Mouse (Mus musculus): ENCODE measurements at regions not wholly inside any gene's neighbourhood (a gene's known extent, or its start where the extent isn't known, plus 50 kb on each side); places are given as distances from the start of the nearest gene placed in this dataset.
"Not testable (repeated sequence)": the region's sequence is repeated elsewhere in the genome, so short reads cannot be mapped to it uniquely, and the experiment has no call there.

DNA sequence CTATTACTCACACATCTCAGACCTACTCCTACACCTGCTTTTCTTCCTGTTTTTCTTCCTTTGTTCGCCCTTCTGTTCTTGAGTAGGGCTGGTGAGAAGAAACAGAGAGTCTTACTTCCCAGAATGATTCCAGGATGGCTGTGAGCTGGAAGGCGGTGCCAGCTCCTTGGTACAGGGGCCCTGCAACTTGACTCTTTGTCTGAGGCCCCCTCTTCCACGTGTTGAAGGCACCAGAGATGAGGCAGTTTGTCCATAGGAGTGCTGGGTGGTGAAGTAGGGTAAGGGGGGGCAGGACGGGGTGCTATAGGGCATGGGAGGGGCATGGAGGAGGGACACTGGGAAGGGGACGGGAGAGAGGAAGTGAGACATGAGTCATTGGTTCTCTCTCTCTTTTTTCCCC lies 60.8 kb downstream of the Dmrta2 start:
- no peak for DNase-seq (ENCODE audit: low spot score in 2 of 2)

DNA sequence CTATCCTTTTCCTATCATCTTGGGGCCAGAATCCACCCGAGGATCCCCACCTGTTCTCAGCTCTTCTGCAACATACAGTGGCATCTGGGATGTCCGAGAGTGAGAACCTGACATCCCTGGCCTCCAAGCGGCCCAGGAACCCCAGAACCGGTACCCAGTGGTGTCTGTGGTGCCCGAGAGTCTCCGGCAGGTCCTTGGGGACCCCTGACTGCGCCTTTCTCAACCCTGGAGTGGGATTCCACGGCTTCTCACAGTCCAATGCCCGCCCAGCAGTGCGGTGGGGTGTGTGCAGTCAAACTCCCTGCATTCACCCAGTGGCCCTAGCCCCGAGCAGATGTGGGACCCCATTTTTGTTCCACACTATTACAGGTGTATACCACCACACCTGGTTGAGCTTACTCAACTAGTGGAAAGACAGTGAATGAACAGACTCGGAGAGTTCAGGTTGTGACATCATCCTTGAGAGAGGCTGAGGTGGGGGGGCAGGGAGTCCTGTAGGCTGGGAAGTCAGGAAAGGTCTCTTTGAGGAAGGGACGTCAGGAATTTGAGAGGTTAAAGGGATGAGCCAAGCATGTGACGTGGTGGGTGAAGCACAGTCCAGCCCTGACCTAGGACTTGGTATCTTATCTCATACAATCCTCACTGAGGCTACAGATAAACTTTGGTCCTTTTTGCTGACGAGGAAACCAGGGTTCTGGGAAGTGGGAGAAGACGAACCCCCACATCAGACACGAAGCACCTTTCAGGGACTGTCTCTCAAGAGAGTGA lies 67.2 kb downstream of the Dmrta2 start:
- no peak for DNase-seq (ENCODE audit: low spot score in 2 of 2)

DNA sequence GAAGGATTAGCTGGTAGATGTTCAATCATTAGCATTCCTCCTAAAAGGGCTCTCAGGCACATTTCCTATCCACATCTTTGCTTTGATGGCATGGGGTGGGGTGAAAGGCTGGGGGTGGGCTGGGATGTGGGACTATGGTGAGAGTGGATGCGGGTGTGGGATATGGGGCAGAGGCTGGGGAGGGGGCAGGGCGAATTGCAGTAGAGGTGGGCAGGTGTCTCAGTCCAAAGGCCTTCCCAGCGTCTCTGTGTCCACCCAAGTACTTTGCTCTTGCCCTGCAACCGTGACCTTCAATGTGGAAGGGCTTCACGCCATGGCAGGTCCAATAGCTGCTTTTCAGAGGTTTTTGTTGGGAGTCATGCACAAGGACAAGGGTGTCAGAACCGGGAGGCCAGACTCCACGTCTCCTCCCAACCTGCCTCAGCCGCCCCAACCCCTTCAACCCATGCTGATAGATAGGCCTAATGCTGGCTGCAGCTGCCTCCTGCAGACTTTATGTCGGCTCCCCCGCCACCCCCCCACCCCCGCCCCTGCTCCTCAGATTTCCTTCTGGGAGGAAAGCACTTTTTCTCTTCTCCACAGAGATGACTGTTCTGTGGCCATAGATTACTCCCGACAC lies 67.9 kb downstream of the Dmrta2 start:
- no peak for DNase-seq (ENCODE audit: low spot score in 2 of 2)

DNA sequence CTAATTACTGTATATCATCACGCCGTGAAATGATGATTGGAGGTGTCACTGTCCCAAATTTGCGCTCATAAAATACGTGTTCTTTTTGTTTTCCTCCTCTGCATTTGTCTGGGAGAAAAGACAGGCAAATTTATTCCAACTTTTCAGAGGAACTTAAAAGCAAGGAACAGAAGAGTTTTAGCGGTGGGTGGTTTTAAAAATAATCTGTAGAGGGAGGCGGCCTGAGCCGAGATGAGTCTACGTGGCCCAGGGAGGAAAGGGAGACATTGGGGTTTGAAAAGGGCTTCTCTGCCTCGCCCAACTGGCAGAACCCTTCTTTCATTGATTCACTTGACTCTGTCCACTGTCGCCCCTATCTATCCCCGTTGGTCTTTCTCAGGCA lies 68.4 kb downstream of the Dmrta2 start:
- DNase-seq (ENCODE audit: low spot score in 2 of 2) = no peak

DNA sequence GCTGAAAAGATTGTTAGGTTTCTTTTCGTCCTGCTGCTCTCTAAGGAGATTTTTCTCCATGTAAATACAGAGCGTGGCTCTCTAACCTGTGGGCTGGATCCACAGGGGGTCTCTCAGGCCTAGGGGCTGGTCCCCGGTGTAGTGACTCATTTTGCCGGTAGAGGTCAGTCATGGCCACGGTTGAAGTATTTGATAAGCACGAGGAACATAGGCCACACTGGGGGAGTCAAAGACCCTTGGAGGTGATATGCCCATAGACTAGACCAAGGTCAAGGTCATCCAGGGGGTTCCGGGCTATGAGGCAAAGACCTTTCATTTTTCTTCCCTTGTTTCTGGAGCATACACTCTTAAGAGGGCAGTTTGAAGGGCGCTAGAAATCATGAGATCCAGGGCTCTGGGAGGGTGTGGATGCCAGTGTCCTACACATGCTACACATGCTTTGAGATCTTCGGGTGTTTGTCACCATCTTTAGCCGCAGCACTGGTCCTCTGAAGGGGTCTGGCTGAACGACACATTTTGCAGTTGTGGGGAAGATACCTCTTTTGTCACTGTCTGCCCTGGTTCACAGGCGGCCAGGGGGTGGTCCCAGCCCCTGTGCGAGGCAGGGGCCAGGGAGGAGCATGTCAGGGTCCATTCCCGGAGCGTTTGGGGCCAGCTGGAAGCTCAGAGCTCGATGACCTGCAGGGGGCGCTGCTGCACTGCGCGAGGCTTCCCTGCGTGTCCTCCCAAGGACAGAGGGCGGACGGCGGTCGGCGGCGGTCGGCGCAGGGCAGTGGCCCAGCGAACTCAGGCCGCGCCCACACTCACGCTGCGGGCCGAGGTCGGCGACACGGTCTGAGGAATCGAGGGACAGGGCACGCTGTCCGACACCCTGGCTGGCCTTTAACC lies 72.8 kb downstream of the Dmrta2 start:
- DNase-seq (ENCODE audit: low spot score in 2 of 2) = peak; percentile 87 to 89

DNA sequence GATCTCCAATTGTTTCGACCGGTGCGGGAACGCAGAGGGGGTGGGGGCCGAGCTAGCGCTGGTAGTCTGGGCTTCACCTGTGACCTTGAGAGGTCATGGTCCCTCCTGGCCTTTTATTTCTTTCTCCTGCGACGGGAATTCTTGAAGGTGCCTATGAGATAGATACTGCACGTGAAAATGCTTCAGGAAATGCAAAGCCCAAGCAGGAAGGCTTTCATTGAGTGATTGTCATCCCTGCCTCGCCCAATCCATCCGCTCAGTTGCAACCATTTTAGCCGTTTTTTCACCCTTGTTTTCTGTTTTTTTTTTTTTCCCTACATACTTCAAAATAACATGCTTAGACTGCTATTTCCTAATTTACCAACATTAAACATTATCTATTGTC lies 73.4 kb downstream of the Dmrta2 start:
- no peak for DNase-seq (ENCODE audit: low spot score in 2 of 2)

DNA sequence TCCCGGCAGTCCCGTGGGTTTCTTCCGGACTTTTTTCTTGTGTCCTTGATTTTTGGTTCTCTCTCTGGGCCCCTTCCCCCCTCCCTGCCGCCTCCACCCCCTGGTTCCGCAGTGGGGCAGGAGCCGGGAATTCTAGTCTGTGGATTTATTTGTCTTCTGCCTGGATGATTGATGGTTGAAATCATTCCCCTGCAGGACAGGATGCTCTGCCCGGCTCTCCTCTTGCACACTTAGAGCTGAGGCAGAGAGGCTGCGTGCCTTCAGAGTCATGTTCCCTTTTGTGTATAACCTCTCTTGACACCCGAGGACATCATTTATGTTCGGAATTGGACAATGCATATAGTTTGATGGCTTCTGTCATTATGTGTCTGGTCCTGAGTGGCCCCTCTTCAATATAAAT lies 74.0 kb downstream of the Dmrta2 start:
- DNase-seq (ENCODE audit: low spot score in 2 of 2) = no peak

DNA sequence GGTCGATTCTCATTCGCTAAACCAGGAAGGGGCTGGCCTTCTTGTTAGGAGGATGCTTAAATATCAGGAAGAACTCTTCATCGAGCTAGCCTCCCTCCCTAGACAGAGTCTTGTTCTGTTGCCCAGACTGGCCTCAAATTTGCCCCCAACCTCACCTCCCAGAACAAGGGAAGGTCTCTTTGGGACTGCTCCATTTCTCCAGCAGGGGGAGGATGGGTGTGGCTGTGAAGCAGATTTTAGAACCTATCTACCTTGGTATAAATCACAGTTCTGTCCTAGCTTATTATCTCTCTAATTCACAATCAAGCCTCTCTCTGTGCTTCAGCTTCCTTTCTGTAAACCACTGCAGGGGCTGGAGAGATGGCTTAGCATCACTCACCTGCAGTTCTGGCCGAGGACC lies 75.1 kb downstream of the Dmrta2 start:
- DNase-seq (ENCODE audit: low spot score in 2 of 2) = no peak

DNA sequence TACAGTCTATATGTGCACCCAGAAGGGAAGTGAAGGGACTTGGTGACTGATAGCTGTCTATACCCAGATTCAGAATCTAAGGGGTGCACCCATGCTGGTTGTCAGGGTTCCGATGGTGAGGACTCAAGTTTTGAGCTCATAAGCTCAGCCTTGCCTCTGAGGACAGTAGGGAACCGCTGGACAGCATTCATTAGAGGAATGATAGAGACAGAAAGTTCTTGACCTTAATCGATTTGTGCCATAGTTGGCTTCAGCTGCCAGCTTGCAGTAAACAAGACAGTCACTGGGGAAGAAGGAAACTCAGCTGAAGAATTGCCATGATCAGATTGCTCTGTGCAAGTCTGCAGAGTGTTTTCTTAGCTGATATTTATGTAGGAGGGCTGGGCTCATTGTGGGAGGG lies 96.0 kb downstream of the Dmrta2 start:
- no peak for DNase-seq (ENCODE audit: low spot score in 2 of 2)

DNA sequence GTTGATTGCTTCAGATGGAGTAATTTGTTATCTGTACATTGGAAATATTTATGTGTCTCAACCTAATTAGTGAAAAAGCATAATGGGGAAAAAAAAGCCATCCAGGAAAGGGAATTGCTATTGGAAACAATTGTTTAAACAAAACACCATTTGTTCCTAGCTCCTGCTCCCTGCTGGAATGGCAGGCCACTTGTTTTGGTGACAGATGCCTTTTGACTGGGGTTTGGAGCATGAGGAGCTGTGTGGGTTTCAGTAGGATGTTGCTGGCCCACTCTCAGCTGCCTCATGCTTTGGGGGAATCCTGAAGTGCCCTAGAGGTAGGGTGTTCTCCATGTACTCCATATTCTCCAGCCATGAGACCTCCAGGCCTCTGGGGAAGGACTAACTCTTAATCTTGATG lies 105.5 kb downstream of the Dmrta2 start:
- no peak for DNase-seq (ENCODE audit: low spot score in 2 of 2)

DNA sequence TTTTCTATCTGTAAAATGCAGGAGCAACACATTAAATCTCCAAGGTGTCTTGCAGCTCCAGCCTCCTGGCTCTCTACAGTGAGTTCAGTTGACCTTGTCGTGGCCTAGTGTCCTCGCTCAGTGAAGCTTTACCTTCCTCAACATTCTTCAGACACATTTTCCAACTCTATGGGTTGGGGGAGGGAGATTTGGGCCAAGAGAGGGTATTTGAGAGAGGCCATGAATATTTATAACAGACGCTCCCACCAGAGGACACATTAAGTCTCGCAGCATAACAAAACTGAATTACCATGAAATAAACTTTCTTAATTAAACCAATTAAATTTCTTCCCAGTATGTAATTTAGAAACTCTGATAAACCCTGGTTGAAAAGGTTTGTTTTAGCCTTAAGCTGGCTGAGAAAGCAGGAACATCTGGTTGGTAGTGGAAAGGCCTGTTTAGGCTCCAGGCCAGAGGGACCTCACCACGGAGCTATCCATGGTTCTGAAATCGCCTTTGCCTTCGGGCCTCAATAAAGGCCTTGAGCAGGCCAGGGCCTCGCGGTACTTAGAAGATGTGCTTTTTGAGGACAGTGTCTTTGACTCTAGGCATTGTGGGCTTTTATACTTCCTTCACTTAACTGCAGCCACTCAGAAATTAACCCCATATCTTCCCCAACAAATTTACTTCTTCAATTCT lies 109.9 kb downstream of the Dmrta2 start:
- peak; percentile 38 to 41 for DNase-seq (ENCODE audit: low spot score in 2 of 2)

DNA sequence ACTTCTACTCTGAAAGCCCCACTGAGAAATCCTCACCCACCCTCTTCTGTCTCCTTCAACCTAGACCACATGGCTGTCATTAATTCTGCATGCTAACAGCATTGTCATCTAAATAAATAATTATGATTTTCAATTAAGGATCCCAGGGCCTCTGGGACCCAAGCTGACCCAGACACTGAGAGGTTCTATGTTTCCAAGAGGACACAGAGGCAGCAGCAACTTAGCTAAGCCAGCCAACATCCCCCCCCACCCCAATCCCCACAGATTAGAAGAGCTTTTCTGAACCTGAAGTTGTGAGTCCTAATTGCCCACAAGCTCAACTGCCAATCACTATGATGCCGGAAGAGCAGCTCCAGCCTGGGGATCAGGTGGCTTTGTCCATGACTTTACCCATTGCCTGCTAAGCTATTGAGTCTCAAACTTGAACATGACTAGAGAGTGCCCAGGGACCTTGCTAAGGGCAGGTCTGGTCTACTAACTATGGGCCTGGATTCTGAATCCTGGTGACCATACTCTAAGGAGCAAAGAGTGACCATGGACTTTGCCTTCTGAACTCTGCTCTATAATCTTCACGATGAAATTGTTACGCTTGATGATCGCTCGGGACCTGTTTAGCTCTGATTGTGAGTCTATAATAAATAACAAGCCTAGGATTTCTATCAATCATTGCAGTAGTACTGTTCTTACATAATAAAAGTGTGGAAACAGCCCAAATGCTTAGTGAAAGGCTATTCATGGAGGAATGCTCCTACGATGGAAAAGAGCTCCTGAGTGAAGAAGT lies 115.4 kb downstream of the Dmrta2 start:
- no peak for DNase-seq (ENCODE audit: low spot score in 2 of 2)

DNA sequence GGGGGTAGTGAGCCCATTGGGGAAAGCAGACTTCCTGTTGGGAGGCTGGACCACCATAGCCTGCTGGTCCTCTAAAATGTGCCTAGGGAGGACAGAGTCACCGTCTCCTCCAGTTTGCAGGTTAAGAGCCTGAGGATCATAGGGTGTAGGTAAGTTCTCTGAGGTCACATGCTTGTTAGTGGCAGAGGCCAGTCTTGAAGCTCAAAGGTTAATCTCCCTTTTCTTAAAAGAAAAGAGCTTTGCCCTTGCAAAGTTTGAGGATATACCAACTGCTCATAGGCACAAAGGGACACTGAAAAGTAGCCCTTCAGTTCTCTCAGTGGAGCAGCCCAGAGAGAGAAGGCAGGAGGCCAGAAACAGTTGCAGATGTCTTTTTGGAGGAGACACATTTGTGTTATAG lies 116.7 kb downstream of the Dmrta2 start:
- no peak for DNase-seq (ENCODE audit: low spot score in 2 of 2)

DNA sequence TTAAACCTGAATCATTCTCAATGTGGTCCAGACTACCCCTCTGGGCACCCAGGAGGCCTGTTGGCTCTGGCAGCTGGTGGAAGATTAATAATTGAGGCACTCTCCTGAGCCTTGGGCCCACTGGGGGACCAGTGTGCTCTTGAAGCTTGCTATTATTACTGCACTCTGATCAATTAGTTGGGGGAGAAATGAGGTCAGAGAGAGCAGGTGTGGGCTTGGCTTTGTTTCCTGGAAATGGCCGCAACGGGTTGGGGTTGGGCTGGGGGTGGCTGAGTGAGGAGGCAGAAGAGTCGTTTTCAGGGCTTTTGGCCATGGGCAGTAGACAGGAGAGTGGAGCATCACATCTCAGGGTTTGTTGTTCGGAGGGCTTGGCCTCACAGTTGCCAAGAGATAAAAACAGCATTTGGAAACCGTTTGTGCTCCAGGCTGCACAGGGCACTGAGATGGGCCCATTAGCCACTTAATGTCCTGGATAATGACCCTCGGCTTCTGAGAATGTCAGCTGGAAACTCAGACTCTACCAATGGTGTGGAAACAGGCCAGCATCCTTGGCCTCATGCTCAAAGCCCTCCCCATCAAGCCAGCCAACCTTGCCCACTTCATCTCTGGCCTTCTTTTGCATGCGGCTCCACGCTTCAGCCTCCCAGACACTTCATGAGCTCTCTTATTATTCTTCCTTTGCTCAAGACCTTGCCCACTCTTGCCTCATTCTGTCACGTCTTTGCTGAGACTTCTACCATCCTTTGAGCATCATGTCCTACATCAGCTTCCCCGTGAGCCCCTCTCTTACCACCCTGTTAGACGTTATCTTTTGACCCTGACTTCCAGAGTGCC lies 118.1 kb downstream of the Dmrta2 start:
- no peak for DNase-seq (ENCODE audit: low spot score in 2 of 2)

DNA sequence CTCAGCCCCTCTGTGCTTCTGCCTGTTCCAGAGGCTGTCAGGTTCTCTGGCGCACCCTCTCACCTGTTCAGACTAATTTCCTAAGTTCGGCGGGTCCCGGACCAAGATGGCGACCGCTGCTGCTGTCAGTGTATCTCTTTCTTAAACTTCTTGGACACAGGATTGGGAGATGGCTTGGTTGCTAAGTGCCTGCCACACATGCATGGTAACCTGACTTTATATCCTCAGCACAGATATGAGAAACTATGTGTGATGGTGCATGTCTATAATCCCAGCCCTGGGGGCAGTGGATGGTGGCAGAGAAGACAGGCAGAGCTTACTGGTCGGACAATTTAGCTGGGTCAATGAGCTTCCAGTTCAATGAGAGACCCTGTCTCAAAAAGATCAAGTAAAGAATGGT lies 126.3 kb downstream of the Dmrta2 start:
- not testable (repeated sequence) for DNase-seq (ENCODE audit: low spot score in 2 of 2)

DNA sequence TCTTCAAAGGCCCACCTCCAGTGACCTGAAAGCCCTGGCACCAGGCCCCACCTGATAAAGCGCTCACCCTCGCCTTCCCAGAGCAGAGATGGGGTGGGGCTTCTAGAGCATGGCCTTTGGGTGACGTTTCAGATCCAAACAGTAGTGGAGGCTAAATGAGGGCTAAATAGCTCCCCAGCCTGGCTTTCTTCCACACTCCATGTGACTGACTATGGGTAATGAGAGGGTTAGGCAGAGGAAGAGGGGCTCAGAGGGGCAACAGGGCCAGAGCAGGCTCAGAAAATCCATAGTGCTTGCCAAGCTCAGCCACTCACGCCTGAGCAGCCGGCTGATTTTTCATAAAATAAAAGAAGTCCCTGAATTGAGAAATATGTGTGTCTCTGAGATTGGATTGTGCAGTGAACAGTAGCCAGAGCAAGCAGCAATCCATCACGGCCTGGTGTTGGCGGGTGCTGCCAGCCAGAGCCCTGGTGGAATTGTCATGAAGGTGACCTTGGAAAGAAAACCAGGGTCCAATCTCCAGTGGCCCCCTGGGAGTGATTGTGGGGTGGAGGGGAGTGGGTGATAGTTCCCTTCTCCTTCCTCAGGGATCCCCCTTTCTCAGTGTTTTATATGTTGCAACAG lies 128.9 kb downstream of the Dmrta2 start:
- DNase-seq (ENCODE audit: low spot score in 2 of 2) = no peak

DNA sequence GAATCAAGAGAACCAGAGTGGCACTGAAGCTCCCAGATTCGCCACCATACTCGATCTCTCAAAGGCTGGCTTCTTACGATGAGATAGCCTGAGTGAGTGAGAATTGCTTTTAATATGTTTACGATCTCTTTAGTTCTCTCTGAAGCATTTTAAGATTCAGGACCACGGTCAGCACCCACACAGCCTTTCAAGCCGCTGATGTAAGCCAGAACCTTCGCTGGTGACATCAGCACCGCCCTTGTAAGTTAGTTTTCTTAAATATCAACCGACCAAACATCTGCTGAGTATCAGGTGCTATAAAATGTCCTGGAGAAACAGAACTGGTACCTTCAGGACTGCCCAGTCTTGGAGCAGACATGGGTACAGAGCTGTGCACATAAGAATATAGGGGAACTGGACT lies 141.6 kb downstream of the Dmrta2 start:
- DNase-seq (ENCODE audit: low spot score in 2 of 2) = peak in 1 of 2 experiments; percentile 10

DNA sequence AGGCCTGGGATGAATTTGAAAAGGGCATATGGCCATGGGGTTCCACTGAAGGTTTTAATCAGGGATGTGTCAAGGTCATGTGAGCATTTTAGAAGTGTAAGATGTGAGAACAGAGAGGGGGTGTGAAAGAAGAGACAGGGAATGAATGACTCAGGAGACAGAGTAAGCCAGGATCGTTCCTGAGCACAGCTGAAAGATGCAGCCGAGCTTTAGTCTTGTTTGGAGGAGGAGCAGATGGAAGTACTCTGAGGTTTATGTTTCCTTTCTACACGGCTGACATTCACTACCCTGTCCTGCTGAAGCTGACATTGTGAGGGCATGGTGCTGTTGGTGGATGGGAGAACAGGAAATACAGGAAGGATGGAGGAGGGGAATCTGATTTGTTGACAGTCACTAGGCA lies 142.0 kb downstream of the Dmrta2 start:
- DNase-seq (ENCODE audit: low spot score in 2 of 2) = no peak

DNA sequence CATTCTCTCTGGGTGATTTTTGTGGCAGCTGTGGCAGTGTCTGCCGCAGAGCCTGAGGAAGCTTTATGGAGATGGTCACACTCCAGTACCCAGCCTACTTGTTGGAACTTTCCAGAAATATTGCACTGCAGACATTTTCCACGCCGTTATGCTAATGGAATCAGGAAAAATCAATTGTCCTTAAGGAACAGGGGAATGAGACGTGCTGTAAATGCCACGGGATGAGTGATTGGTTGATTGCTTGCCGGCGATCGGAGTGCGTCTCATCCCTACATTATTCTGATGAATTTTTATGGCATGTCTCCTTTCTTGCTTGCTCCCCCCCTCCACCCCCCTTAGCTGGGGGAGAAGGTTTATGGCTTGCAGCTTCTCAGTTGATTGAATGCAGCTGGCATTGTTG lies 142.9 kb downstream of the Dmrta2 start:
- DNase-seq (ENCODE audit: low spot score in 2 of 2) = no peak
